Mouse (Mus musculus) thymus, adult 2 months (tissue): ENCODE results near the gene Bnip3.

Source experiments
- CTCF ChIP-seq: fragments of 200-500 bp; IDR thresholded peaks from 2 replicates; pipeline ENCODE4 v1.5.1; 2012; ENCODE audit warnings: mild to moderate bottlenecking, control low read depth, low read length, moderate library complexity, borderline replicate concordance; ENCODE audit not compliant: control insufficient read depth, poor library complexity, insufficient read depth; ENCODE audit errors: extremely low read depth
- POLR2A ChIP-seq: fragments of 200-500 bp; IDR thresholded peaks from 2 replicates; pipeline ENCODE4 v1.6.1; 2012; ENCODE audit warnings: mild to moderate bottlenecking, low read length, control low read depth, moderate library complexity; ENCODE audit not compliant: control insufficient read depth, poor library complexity, insufficient read depth; ENCODE audit errors: extremely low read depth

DNA sequence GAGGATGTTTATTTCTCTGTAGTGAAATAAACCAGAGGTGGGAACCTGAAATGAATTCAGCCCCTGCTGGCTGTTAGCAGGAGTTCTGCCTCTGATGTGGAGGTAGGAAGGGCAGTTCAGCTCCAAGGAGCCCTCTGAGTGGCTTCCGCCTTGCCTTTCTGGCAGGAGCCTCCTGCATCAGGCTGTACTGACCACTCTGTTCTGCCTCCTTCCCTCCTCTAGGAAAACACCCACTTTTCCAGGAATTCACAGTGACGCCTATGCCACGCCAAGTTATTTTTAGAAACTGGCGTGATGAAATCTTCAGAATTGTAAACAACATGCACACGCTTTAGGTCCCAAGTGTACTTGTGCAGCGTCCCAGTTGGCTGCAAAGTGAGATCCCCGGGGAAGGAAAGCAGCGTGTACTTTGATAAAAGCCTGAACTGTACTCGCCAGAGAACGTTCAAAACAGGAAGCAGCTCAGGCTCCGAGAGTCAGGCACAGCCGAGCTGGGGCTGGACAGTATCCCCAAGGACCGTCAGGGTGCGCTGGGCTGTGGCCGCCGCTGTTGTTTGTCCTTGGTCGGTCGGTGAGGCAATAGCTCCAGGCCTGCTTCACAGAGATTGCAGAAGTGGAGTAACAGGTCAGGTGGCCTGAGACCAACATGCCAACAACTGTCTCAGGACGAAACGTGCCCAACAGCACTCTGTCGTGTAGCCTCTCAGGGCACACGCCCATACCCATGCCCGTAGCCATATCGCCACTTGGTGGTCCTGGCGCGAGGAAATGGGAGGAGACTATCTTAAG is 10.0 kb upstream of the Bnip3 start:
- TF ChIP-seq POLR2A (no peak), CTCF (no peak)
